Mouse (Mus musculus) liver, adult 2 months (tissue): ENCODE measurements around the gene Wfdc9.

ENCODE experiments used
- CTCF ChIP-seq: fragments of 200-500 bp; IDR thresholded peaks from 2 replicates; pipeline ENCODE4 v1.5.1; 2011; ENCODE audit warnings: low read depth, low read length, control low read depth
- POLR2A ChIP-seq: fragments of 200-500 bp; IDR thresholded peaks from 2 replicates; pipeline ENCODE4 v1.6.1; 2011; ENCODE audit warnings: low read length, control low read depth; ENCODE audit not compliant: insufficient read depth; ENCODE audit errors: extremely low read depth

GRCm38 (mm10) chr2:164678848-164679625 is 22.7 kb upstream of the Wfdc9 start:
- TF ChIP-seq CTCF (peak; percentile 81), POLR2A (no peak)
